Mouse (Mus musculus) macrophage (primary cell): Measurements from ENCODE around the gene Wdr45. TPM values are rescaled to one million over a fixed set of nuclear protein-coding genes. Genes with fewer than 3 reads are reported as not detected.
"Not testable (repeated sequence)": the region's sequence is repeated elsewhere in the genome, so short reads cannot be mapped to it uniquely, and the experiment has no call there.

Source experiments
- H3K27ac ChIP-seq: fragments of 350-480 bp; formaldehyde crosslinking; 2 replicates; pipeline ENCODE4 v1.9.0; 2021
- H3K36me3 ChIP-seq: fragments of 350-480 bp; formaldehyde crosslinking; 2 replicates; pipeline ENCODE4 v1.9.0; 2021; ENCODE audit errors: inconsistent target
- H3K4me3 ChIP-seq: fragments of 350-480 bp; formaldehyde crosslinking; 2 replicates; pipeline ENCODE4 v1.9.0; 2021; ENCODE audit errors: inconsistent target
- H3K79me2 ChIP-seq: fragments of 350-480 bp; formaldehyde crosslinking; 2 replicates; pipeline ENCODE4 v1.9.0; 2021; ENCODE audit errors: inconsistent target
- WGBS: methylation state at CpG from one replicate; pipeline ENCODE4 v1.1.7; 2026; ENCODE audit warnings: inconsistent platforms; ENCODE audit not compliant: missing documents; 5-methylcytosine and 5-hydroxymethylcytosine counted together
- polyA plus RNA-seq: library from polyadenylated mRNA; stranded (reverse); fragments of 250-400 nt; gene quantifications from 3 replicates; pipeline ENCODE4 v1.2.4, GENCODE M21; 2018; ENCODE audit warnings: inconsistent platforms

Gene Wdr45
- polyA plus RNA-seq, 1 experiment from 2014 or later = 21.1 TPM

DNA sequence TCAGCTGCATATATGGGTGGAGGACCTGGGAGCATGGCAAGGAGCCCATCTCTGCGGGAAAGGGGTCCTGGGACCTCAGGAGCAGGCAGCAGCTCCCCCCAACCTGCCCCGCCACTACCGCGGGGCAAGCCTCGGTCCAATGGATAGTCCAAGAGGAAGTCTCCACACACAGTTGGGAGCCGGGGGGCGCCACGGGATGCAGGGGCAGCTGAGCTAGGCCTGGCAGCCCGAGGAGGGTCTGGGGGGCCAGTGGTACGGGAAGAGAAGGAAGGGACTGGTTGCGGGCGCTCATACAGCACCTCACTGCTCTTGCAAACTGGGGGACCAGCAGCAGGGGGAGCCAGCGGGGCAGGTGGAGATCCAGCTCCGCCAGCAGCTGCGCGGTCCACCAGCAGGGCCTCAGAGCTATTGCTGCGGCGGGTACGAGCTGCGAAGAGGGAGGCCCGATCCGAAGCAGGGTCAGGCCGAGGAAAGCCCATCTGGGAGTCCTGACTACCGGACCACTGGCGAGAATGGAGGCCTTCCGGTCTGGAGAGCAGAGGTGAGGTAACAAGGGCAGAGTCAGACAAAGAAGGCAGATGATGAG is 19.5 kb downstream of the Wdr45 start:
- WGBS = 53% methylated on average over 12 of the region's 26 CpGs
- H3K36me3 ChIP-seq = no peaks in the 10 kb centered on the region
- H3K27ac ChIP-seq = no peak overlapping the region
- no peak overlapping the region for H3K4me3 ChIP-seq
- no peaks in the 10 kb centered on the region for H3K79me2 ChIP-seq

DNA sequence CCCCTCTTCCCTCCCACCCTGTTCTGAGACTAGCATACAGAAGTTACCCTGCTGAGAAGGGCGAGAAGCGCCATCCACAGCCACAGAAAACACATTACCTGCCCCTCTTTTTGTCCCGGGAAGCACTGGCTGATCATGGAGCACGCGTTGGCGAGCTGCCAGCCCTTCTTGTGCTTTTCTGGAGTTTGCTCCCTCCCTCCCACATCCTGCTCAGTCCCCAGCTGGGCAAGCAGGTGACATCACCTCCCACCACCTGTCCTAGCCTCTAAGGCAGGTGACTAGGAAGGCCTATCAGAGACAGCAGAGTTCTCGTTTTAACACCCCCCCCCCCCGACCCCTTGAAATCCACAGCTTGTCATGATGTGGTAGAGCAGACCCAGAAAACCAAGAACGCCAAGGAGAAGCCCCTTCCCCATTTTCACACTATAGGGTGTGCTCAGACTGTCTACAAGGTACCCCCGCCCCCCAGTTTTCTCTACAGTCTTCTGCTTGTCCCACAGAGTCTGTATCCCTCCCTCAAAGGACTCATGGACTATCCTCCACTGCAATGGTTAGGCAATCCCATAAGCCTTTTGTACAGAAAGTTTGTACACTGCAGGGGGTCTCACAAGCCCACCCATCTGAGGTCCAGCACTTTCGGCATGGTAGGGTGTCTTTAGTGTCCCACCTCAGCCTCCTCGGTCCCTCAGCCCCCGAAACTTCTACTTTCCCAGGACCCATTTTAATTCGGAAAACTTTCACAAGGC is 25.4 kb downstream of the Wdr45 start:
- Histone ChIP-seq H3K4me3 (no peak overlapping the region), H3K27ac (no peak overlapping the region), H3K79me2 (no peaks in the 10 kb centered on the region), H3K36me3 (no peaks in the 10 kb centered on the region)
- 83% methylated on average over 12 of the region's 14 CpGs for WGBS

DNA sequence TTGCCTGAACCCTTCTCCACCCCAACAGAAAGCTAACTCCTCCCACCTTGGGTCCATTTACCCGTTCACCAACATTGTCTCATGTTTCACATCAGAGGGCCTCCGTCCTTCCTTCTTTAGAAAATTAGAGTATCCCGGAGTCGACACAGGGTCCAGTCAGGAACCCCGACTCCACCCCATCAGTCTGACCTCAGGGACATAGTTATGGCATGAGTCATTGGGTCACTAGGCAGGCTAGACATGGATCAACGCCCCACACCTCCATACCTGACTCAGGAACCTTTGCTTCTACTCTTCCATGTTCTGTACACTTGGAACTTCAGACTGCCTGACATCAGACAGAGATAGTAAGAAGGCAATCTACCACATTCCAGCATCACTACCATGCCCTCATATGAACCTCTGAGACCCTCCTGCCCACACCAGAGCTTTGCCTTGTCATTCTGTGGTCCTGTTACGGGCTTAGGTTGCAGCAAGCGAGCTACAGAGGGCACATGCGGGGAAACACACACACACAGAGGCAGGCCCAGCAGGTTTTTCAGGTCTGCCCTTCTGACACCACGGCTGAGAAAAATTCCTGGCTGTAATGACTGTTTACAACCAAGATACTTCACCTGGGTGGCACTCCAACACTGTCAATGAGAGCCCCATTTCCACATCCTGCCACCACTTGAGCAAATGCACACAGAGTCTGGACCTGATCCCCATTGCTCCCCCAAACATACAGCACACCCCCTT is 26.1 kb downstream of the Wdr45 start:
- no peak overlapping the region for H3K27ac ChIP-seq
- H3K4me3 ChIP-seq = no peak overlapping the region
- H3K79me2 ChIP-seq = no peaks in the 10 kb centered on the region
- H3K36me3 ChIP-seq = no peaks in the 10 kb centered on the region
- 85% methylated on average over 9 of the region's 10 CpGs for WGBS

DNA sequence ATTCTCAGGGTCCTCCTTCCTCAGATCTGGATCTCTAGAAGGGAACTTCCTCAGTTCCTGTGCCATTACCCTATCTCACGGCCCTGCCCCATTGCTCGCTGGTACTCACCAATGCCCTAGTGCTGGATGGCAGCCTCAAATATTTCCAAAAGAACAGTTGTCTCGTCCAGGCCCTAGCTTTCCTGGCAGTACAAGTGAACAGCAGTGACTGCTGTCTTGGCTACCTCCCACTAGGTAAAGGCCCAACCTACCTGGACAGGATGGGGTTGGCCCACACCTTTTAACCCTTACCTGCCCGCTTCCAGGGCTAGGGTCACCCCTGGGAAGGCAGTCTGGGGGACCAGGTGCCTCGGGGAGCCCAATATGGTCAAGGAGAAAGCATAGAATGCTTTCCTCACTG is 27.0 kb downstream of the Wdr45 start:
- Histone ChIP-seq H3K36me3 (no peaks in the 10 kb centered on the region), H3K4me3 (no peak overlapping the region), H3K27ac (no peak overlapping the region), H3K79me2 (no peaks in the 10 kb centered on the region)
- WGBS = 71% methylated on average over 2 of the region's 5 CpGs

DNA sequence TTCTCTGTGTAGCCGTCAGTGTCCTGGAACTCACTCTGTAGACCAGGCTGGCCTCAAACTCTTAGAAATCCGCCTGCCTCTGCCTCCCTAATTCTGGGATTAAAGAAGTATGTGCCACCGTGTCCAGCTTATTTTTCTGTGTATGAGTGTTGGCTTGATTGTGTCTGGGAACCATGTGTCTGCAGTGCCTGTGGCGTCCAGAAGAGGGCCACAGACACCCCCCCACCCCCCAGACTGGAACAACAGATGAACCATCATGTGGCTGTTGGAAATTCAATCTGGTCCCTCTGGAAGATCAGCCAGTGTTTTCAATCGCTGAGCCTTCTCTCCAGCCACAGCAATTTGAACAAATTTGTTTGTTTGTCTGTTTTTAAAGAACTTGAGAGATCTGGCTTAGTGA is 29.3 kb downstream of the Wdr45 start:
- Histone ChIP-seq H3K79me2 (no peaks in the 10 kb centered on the region), H3K27ac (no peak overlapping the region), H3K4me3 (no peak overlapping the region), H3K36me3 (no peaks in the 10 kb centered on the region)
- WGBS = 60% methylated on average over 4 of the region's 5 CpGs

DNA sequence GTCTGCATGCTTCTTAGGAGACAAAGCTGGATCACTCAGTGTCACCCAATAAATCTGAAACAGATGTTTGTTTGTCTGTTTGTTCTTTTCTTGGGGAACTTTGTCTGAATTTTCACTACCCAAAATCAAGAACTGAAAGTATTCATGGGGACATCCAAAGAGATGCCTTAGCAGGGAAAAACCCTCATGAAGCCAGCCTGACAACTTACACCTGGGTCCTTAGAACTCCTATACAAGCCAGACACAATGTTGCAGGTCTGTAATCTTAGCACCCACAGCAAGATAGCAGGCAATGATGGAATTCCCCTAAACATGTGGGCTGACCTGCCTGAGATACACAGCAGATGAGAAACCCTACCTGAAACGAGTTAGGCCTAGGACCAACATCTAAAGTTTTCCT is 30.8 kb downstream of the Wdr45 start:
- H3K36me3 ChIP-seq = no peaks in the 10 kb centered on the region
- WGBS = 83% methylated on average over 1 of the region's 1 CpGs

DNA sequence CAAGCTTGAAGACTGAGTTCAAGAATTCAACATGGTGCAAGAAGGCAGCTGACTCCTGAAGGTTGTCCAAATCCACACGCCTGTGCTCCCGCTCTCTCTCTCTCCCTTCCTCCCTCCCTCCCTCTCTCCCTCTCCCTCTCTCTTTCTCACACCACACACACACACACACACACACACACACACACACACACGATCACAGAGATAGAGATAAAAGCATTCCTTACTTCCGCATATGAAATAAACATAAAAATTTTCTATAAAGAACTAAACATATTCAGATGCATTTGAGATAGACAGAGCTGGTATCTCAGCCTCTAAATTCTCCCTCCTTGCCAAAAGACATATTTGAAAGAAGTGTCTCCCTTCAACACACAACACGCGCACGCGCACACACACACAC is 31.3 kb downstream of the Wdr45 start:
- H3K27ac ChIP-seq = no peak overlapping the region

More for the DNA sequence above, 30.8 kb downstream of the Wdr45 start:
- H3K4me3 ChIP-seq = no peak overlapping the region
- H3K27ac ChIP-seq = no peak overlapping the region
- no peaks in the 10 kb centered on the region for H3K79me2 ChIP-seq

DNA sequence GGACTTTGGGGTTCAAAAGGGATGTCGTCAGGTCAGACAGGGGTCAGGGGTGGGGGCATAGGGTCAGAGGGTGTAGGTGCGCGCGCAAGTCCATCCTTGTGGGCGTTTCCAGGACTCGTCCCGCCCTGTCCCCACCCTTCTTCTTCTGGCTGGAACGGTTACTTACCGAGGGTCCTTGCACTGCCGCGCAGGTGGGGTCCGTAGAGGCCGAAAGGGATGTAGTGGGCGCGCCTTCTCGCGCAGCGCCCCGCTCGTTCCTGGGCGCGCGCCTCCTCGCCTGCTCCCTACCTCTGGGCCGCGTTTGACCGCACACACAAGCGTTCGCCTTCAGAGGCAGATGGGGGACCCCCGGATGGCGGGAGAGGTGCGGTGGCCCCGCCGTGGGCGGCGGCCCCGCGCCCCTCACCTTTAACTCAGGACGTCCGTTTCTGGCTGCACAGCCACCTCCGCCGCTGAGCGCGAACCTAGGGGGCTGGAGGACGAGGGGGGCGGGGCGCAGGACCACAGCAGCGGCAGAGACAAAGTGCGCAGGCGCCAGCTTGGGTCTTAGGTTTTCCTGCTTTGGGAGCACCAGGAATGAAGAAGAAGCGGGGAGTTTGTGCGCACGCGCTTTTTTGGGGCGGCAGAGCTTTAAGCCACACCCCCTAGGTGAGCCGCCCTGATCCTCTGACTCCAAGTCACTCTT is 36.4 kb downstream of the Wdr45 start, which contains the start of gene Ccdc120:
Gene Ccdc120 (minus strand): TSS at position 474 of the 685 bp plus-strand sequence.
- Histone ChIP-seq H3K27ac (no peak within 1 kb of the TSS), H3K79me2 (no peaks in the 10 kb centered on the region), H3K36me3 (no peaks in the 10 kb centered on the region), H3K4me3 (peak within 1 kb of the TSS; percentile 8; the same call in 1 of the 2 replicates)
- WGBS = 31% methylated on average over 40 of the region's 56 CpGs

More for the DNA sequence above, 31.3 kb downstream of the Wdr45 start:
- Histone ChIP-seq H3K36me3 (no peaks in the 10 kb centered on the region), H3K4me3 (no peak overlapping the region), H3K79me2 (no peaks in the 10 kb centered on the region)
- WGBS = 88% methylated on average over 6 of the region's 8 CpGs

DNA sequence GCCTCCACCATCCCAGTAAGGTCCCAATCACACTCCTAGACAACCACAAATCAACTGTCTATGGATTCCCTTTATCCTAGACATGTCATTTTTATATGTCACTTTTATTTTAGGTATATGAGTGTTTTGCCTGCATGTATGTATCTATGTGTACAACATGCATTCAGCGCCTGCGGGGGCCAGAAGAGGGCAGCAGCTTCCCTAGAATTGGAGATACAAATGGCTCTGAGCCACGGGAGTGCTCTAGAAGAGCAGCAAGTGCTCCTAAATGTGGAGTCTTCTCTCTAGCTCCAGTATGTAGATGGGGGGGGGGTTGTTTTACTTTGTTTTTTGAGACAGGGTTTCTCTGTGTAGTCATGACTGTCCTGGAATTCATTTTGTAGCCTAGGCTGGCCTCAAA is 39.5 kb downstream of the Wdr45 start:
- not testable (repeated sequence) for H3K36me3 ChIP-seq, H3K27ac ChIP-seq, H3K4me3 ChIP-seq, H3K79me2 ChIP-seq
- WGBS = no CpG with 5 or more reads among the region's 3 CpGs

DNA sequence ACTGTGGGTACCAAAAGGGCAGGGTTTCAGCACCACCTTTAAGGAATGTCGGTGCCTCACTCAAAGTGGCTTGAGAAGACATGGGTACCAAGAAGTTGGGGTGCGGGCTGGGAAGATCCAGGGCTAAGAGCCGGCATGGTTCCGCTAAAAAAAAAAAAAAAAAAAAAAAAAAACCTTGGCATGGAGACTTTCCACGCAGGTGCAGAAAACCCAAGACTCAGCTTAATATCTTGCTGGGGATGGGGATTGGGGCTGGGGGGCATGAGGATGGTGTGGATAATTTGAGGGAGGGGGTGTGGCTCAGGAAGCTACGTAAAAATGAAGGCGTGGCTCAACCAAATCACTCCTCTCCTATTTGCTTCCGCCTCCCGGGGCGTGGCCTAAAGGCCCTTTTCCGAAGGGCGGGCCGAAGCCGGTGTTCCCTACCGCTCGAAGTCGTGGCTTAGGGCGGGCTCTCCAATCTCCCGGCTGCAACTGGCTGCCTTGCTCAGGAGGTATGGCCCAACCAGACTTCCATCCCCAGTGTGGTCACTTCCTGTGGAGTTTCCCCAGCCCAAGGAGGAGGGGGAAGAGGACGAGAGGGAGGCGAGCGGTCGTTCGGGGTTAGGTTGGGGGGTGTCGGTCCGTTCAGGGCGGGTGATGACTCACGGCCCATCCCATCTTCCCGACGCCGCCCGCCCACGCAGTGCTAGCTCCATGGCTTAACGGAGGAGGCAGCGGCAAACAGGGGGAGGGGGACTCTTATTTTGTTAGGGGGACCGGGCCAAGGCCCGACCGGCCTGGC is 48.2 kb downstream of the Wdr45 start, which contains the start of gene Tfe3:
Gene Tfe3 (plus strand): TSS at position 424 of the 784 bp plus-strand sequence.
- WGBS = 26% methylated on average over 24 of the region's 38 CpGs
- H3K4me3 ChIP-seq = peak within 1 kb of the TSS; percentile 71
- H3K36me3 ChIP-seq = no peaks in the 10 kb centered on the region
- peaks cover 36% of the 10 kb centered on the region for H3K79me2 ChIP-seq
- H3K27ac ChIP-seq = peak within 1 kb of the TSS; percentile 90

DNA sequence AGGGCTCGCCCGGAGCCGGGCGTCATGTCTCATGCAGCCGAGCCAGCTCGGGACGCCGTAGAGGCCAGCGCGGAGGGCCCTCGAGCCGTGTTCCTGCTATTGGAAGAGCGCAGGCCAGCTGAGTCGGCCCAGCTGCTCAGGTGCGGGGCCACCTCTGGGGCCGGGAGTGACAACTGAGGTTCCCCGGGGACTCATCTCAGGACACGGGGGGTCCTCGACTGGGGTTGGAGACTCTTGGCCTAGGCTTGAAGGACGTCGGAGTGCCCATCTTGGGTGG is 48.7 kb downstream of the Wdr45 start:
- H3K4me3 ChIP-seq = peak overlapping the region; percentile 71
- H3K27ac ChIP-seq = peak overlapping the region; percentile 90
- peaks cover 42% of the 10 kb centered on the region for H3K79me2 ChIP-seq
- WGBS = 25% methylated on average over 21 of the region's 21 CpGs
- no peaks in the 10 kb centered on the region for H3K36me3 ChIP-seq

DNA sequence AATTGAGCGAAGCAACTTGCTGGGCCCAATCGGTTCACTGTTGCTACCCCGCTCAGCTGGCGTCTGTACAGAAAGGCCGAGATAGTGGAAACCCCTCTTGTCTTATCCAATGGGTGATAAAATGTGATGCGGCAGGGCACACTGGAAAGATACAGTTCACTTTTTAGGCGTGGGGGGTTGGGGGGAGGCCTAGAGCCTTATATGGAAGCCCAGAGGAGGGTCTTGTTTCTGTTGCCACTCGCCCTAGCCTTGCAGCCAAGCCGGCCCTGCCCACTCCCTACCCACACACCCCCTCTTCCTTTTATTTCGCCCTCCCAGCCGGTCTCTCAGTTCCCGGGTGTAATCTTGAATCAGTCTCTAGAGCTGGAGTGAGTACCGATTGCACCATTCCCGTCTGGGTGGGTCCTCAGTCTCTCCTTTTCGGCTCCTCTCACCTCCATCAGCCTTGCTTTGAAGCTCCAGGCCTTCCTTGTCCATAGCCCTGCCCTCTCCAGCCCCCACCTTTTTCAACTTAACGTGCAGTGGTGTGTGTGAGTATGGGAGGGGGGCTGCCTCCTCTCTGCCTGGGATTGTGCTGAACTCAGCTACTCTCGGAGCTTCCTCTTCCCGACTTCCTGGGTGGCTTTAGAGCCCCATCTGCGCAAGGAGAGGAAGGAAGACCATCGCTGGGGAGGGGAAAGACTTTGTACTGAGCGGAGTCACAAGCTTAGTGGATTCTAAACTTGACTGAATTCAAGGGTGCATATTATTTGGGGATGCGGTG is 49.7 kb downstream of the Wdr45 start:
- Histone ChIP-seq H3K27ac (peak overlapping the region; percentile 90), H3K4me3 (peak overlapping the region; percentile 71), H3K79me2 (peaks cover 46% of the 10 kb centered on the region), H3K36me3 (no peaks in the 10 kb centered on the region)
- WGBS = 26% methylated on average over 17 of the region's 22 CpGs

DNA sequence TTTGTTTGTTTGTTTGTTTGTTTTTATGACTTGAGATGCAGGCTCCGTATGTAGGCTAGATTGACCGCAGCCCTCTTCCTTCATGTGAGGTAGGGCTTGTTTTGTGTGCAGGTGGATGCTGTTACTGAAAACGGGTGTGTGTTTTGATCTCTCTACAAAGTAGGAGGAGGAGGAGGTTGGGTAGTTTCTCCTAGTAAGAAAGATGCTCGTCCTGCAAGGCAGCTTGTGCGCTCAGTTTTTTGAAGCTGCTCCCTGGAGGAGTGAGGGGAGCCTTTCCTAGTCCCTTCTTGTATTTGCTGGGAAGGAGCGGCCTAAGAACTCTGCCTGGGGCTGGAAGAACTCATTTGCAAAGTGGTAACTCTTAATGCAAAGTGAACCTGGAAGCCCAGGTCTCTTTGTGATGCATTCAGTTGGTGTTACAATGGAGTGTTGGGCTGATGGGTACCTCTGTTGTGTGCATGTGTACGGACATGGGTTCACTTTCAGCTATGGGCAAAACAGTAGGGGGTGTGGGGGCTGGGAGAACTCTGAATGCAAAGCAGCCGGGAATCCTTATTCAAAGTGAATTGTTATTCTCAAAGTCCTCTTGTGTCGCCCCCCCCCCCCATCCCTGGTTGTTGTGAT is 50.6 kb downstream of the Wdr45 start:
- H3K36me3 ChIP-seq = no peaks in the 10 kb centered on the region
- 69% methylated on average over 9 of the region's 9 CpGs for WGBS
- H3K27ac ChIP-seq = peak overlapping the region; percentile 90
- peaks cover 46% of the 10 kb centered on the region for H3K79me2 ChIP-seq
- H3K4me3 ChIP-seq = peak overlapping the region; percentile 71
